Mouse (Mus musculus) layer of hippocampus, adult 18-20 months (tissue): Measurements from ENCODE around the gene Mpv17l2. TPM values are rescaled to one million over a fixed set of nuclear protein-coding genes. Genes with fewer than 3 reads are reported as not detected.

Source experiments
- DNase-seq, 2 experiments: peaks; one replicate each; pipeline ENCODE4 v3.0.0; 2022; ENCODE audit warnings: low spot score in 2 of 2
- total RNA-seq, 2 experiments: library from RNA; stranded (reverse); gene quantifications; 2 replicates each; pipeline ENCODE4 v1.2.3; 2021

The Mpv17l2 gene
- total RNA-seq, 2 experiments from 2014 or later, result 34.5 to 41.1 TPM

DNA sequence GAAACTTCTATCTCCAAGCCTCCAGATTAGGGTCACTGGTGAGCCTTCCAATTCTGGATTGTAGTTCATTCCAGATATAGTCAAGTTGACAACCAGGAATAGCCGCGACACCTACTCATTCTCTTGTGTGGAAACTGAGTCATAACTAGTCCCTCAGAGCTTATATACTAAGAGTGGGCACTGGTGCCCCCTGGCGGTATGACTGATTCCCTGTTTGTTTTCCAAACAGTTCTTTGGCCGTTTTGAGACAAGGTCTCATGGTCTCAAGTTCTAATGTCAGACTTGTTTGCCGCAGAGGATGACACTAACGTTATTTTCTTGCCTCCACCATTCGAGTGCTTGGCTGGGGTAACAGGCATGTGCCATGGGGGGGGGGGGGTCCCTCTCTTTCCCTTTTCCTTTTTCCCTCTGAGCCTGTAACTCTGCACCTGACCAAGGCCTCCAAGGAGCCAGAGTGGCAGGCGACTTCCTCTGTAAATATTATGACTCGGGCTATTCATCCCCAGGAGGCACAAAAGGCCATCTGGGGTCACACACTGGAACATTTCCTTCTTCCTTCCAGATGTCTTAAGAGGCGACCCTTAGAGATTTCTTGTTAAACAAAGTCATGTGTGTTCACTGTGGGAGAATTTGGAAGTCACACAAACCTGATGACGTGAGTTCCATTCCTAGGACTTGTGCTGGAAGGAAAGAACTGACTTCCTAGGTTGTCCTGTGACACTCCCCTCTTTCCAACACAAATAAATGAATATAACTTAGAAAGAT lies 8.6 kb downstream of the Mpv17l2 start:
- DNase-seq, result peak; percentile 51 to 88

DNA sequence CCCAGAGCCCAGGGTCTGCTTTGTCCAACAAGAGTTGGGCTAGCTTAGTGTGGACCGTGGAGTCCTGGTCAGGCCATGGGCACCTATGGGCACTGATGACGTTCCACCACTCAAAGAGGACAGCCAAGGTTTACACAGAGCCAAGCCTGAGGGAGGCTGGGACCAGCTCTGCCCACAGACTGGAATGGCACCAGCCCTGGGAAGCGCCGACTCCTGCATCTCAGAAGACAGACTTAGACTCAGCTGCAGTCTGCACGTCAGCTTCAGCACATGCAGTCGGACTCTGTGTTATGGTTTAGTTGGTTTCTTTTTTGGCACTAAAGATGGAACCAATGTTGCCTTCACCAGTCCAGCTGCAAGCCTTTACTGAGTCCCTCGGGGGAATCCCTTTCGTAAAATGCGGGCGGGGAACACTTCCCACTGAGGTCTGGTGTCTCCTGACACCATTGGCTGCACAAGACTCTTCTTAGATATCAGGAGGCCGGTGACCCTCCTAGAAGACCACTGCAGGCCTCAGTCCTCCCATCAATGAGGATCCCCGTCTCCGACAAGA lies 10.5 kb downstream of the Mpv17l2 start:
- peak in 1 of 2 experiments; percentile 1 for DNase-seq

- DNase-seq, result no peak
These were observed 11.6 kb downstream of the Mpv17l2 start for GRCm38 (mm10) chr8:70749097-70749674.

DNA sequence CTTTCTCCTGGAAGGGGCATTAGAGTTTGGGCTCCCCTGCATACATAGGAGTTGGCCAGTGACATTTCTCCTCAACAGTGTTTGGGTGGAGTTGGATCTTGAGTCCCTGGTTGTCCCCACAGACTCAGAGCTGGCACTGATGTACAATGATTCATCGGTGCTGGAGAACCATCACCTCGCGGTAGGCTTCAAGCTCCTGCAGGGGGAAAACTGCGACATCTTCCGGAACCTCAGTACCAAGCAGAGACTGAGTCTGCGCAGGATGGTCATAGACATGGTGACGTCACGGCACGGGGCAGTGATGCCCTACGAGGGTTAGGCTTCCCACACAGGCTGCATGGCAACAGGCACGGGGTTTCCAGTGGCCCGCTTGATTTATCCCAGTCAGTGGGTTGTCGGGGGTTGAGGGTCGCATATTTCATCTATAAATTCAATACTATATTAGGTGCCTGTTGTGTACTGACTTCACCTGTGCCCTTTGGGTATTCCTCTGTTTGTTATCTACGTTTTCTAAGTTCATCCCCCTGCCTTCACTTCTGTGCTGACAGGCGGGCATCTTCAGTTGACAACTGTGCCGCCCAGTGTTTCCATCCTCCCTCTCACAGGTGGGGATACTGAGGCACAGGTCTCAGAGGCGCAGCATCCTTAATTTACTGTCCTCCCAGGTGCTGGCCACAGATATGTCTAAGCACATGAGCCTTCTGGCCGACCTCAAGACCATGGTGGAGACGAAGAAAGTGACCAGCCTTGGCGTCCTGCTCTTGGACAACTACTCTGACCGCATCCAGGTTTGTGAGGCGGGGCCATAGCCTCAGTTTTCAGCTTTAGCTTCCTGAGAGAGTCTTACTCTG lies 12.3 kb downstream of the Mpv17l2 start:
- DNase-seq, result no peak

DNA sequence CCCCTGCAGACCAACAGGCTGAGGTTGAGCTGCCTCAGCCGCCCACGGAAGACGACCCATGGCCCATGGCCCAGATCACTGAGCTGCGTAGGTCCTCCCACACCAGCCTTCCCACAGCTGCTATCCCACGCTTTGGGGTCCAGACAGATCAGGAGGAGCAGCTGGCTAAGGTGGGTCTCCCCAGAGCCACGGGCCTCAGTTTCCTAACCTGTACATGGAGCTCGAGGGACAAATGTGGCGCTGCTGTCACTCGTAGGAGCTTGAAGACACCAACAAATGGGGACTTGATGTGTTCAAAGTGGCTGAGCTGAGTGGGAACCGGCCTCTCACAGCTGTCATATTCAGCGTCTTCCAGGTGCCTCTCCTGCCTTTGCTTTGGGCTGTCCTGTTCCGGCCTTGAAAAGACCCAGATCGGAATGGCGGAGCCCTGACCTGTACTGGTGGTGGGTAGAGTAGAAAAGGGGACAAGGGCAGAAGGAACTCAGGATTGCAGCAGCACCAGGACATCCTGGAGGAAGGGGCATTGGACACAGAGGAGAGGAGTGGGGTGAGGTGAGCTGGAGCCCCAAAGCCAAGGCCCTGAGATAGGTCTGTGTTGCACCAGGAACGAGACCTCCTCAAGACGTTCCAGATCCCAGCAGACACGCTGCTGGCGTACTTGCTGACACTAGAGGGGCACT lies 13.4 kb downstream of the Mpv17l2 start:
- DNase-seq, result no peak

- DNase-seq, result no peak
These were observed 14.1 kb downstream of the Mpv17l2 start for GRCm38 (mm10) chr8:70746676-70747075.

DNA sequence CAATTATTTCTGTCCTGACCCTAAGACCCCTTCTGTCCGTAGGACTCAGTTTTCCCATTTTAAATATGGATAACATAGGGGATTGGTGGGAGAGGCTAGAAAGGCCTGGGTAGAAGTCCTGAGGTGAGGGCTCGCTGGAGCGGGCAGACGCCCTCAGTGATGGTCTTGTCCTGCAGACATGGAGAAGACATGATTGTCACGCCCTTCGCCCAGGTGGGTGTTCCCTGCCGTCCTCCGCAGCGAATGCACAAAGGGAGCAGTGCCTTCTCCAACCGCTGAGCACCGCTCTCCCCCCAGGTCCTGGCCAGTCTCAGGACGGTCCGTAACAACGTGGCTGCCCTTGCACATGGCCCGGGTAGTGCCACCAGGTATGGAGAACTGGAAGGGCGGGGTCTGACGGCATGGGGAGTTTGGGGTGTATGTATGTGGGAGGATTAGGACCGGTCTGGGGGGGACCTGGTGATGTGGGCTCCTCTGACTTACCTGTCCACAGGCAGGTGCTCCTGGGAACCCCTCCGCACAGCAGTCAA lies 15.0 kb downstream of the Mpv17l2 start:
- no peak for DNase-seq

- DNase-seq, result no peak
These were observed 15.9 kb downstream of the Mpv17l2 start for GRCm38 (mm10) chr8:70744806-70745205.

DNA sequence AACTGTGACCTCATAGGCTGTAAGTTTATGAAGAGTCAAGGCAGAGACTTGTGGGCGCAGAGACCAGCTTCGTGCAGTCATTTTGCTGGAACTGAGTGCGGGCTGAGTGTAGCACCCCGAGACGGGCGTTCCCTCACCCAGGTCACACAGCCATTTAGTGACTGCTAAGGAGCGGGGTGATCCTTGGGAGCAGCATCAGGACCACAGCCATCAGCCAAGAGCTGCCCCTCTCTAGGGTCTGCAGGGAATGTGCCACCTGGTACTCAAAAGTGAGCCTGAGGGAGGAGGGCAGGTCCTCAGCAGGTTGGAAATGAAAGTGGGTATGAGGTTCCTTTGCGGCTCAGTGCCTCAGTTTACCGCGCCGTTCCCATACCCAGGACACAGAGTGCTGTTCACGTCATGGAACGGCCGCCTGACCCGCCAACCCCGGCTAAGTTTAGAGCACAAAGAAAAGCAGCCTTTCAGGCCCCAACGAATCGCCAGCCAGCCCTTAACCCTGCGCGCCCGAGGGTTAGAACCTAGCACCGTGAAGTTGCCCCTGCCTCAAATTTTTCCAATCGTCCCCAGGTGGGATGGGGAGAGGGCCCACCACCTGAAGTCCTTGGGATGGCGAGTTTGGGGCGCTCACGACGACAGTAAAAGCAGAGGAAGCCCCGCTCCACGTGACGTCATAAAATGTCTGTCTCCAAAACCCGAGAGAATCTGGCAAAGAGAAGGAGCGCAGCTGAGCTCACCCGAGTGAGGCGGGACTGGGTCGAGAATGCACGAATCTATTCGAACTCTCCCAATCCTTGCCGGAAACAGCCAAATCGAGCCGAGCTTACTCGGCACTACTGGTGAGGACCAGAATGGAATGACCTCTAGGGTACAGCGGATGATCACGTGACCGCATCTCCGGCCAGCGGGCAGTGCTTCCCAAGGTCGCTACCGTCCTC lies 16.8 kb downstream of the Mpv17l2 start:
- DNase-seq, result no peak

DNA sequence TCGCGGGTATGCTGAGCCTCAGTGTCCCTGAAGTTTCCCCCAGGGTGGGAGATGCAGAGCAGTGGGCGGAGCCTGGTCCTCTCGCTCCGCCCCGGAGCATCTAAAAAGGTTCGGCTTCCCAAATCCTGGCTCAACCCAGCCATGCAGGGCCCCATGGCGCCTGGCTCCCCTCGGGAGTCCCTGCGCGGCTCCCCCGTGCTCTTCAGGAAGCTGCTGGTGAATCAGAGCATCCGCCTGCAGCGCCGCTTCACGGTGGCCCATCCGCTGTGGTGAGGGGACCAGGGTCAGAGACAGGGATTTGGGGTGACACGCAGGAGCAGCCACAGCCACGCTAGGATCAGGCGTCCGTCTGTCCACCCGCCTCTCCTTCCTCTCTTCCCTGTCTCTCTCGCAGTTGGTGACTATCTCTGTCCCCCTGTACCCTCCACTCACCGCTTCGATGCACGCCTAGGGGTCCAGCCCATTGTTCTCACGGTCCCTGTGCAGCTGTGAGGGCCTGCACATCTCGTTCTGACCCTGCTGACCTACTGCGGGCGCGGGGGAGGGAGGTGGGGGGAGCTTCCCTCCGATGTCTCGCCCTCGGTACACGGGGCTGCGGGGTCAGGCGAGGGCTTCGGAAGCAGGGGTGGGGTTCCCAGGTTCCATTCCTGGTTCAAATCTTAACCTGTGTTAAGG lies 17.6 kb downstream of the Mpv17l2 start:
- no peak for DNase-seq

DNA sequence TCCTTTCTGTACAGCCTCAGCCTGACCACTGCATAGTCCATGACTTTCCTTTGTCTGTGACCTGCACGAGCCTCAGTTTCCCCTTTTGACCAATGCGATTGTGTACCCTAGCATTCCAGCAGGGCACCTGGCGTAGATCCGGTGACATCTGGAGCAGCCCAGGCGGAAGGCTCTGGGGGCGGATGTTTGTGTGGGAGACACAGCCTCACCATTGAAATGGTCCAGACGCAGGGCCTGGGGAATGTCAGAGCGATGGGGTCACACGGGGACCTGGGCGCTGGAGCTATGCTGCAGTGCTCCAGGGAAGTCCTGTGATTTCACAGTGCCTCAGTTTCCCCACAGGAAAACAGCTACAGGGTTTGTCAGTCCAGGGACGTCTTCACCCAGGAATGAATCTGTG lies 18.6 kb downstream of the Mpv17l2 start:
- DNase-seq, result no peak

DNA sequence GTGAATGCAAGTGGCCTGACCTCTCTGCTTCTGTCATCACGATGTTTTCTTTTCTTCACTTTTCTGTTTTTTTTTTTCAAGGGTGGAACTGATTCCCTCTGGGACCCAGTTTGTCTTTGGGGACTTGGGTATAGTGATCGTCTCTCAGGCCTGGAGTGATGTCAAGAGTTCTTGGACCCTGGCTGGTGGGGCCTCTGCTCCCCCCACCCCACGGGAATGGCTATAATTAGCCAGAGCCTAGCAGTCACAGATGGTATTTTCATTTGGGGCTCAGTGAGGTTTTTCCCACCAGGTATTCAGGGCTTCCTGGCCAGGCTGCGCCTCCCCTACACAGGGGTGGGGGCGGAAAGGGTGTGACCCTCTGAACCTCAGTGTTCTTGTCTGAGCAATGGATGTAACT lies 19.1 kb downstream of the Mpv17l2 start:
- DNase-seq, result no peak

DNA sequence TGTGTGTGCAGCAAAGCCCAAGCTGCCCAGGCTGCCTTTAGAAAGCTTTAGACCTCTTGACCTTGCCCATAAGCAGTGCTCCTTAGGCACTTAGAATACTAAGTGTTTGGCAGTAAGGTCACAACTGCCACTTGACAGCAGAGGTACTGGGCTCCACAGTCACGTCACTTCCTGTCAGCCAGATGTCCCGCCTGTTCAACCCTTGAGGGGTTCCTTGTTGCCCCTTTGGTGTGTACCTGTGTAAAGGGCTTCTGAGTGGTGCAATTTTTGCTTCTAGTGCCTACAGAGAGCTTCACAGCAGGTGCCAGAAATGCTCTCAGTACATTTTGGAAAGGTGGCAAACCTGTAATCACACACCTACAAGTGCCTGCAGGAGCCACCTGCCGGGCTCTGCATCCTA lies 22.5 kb downstream of the Mpv17l2 start:
- no peak for DNase-seq

- no peak for DNase-seq
These were observed 23.0 kb downstream of the Mpv17l2 start for GRCm38 (mm10) chr8:70737705-70738104.

DNA sequence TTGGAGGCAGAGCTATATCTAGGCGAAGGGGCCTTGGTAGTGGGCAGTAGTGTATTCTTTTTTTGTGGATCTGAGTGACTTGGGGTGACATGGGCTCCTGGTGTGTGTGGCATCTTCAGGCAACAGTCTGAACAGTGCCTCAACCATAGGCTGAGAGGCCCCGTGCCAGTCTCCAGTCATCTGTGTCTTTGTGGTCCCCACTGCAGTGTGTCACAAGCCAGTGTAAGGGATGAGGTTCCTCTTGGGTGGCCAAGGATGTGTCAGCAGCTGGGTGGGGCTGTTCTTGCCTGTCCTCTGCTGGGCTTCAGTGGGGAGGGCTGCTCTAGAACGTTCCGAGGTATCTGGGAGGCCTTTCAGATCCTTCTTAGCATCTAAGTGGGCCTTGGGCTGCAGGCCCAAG lies 29.8 kb downstream of the Mpv17l2 start:
- no peak for DNase-seq

- no peak for DNase-seq
These were observed 30.8 kb downstream of the Mpv17l2 start for GRCm38 (mm10) chr8:70729808-70730475.

DNA sequence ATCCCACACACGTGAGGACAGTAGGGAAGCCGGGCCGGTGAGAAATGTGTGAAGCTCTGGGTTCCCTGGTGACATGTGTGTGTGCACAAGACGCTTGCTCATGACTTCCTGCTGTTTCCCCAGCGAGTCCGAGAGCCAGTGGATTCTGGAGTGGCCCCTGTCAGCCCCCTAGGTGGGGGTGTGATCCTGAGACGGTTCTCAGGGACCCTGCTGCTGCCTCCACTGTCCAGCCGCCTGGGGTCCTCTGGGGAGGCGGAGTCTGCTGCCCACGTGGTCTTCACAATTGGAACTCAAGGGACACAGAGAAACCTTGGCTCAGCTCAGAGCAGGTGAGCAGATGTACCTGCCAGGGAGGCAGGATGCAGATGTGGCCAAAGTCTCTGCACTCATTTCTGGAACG lies 34.0 kb downstream of the Mpv17l2 start:
- no peak for DNase-seq

DNA sequence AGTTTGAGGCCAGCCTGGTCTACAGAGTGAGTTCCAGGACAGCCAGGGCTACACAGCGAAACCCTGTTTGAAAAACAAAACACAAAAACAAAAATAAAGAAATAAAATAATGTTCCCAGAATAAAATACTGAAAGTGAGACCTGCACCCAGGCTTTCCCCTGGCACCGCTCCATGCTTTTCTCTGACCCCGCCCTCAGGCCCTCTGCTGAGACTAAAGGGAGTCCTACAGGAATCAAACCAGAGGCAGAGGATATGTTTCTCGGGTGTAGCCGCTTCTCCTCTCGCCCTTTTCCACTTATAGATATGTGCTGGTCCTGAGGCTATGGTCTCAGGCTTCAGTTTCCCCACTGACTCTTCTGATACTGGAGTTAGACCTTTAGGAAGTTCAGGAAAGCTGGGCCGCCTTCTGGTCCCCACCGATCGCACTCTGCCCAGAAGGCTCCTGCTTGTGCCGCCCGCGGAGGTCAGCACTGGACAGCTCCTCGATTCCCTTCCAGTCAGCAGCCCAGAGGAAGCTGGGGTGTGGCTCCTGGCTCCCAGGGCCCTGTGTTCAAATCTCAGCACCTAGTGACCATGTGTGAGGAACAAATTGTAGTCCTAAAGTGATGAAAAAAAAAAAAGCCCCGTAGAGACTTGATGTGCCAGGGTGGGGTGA lies 34.8 kb downstream of the Mpv17l2 start:
- no peak for DNase-seq
